Mouse (Mus musculus): Measurements from ENCODE around the gene Lin28b. TPM values are rescaled to one million over a fixed set of nuclear protein-coding genes. Genes with fewer than 3 reads are reported as not detected.

Gene Lin28b
- total and polyA plus RNA-seq, 3 experiments: 0.06 to 0.16 TPM; not detected in 1

DNA sequence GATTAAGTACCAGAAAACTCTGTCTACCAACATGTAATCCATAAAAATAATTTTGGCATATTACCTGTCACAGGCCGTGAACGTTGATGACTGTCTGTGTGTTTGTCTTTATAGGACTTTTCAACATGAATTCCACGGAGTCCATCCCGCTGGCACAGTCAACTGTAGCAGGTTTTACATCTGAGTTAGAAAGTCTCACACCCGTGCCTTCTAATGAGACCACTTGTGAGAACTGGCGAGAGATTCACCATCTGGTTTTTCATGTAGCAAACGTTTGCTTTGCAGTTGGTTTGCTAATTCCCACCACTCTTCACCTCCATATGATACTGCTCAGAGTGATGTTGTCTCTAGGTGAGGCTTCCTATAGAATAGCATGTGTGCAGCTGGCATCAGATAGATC lies 147.1 kb downstream of the Lin28b start:
- intact Hi-C loops (cut with DNase I): no loop called here
- no peak overlapping the region for H3K9ac ChIP-seq (ENCODE audit: low read depth, low read length)
- H3K4me3 ChIP-seq: no peak overlapping the region
- no peaks in the 10 kb centered on the region for H3K4me1 ChIP-seq (ENCODE audit: control insufficient read depth, insufficient read depth, low read length)
- H3K36me3 ChIP-seq (ENCODE audit: control insufficient read depth, insufficient read depth, low read length): no peaks in the 10 kb centered on the region
- no peak overlapping the region for H3K27ac ChIP-seq
- WGBS: 64% methylated on average over 7 of the region's 7 CpGs
- no peaks in the 10 kb centered on the region for H3K79me2 ChIP-seq (replicated peaks; ENCODE audit: control insufficient read depth, insufficient read depth, low read length)
- H3K27me3 ChIP-seq (ENCODE audit: control insufficient read depth, insufficient read depth, low read length): no peaks in the 10 kb centered on the region
- TF ChIP-seq CTCF (IDR thresholded peaks at IDR 0.05) (no peak), EP300 (IDR thresholded peaks at IDR 0.05; ENCODE audit: insufficient read depth, low read depth, low read length) (no peak), POLR2A (IDR thresholded peaks at IDR 0.05; ENCODE audit: insufficient read depth, low read depth, low read length) (no peak)
- DNase-seq: no peak

DNA sequence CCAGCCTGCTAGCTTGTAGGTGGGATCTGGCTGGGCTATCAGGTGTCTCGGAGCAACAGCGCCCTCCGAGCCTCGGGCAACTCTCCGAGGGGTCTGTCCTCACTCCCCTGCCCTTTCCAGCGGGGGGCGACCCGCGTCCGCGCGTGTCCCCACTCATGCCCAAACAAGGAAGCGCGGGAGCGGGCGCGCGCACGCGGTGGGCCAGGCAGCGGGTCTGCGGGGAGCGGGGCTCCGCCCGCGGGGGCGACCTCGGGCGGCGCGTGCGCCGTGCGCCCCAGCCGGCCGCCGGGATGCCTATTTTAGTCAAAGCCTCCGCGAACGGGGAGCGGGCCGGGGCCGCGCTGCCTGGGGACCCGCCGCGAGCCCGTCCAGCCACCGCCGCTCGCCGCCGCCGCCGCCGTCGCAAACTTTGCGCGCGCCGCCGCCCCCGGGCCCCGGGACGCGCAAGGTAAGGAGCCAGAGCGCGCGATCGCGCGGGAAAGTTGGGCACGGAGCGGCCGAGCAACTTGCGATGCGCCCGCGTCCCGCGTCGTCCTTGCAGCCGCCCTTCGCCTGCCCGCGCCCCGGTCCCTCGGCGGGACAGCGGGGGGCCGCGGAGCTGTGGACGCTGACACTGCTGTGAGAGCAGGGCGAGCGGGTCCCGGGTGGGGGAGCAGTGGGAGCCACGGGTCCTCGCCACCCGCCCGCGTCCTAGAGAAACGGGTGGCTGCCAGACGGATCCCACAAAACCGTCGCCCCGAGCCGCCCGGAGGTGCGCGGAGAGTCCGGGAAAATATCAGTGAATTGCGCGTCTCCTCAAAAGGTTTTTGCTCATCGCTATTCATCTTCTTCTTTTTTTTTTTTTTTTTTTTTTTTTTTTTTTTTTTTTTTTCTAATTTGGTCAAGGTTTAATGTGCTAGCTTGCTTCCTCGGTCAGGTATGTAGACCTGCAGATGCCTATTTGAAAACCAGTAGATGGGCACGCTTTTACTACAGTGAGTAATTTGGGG lies 150.5 kb downstream of the Lin28b start, which contains the start of gene Bves:
Gene Bves (plus strand): TSS at position 339 of the 989 bp plus-strand sequence.
- Histone ChIP-seq H3K79me2 (replicated peaks; ENCODE audit: control insufficient read depth, insufficient read depth, low read length) (no peaks in the 10 kb centered on the region), H3K4me3 (peak within 1 kb of the TSS; percentile 56), H3K27me3 (ENCODE audit: control insufficient read depth, insufficient read depth, low read length) (no peaks in the 10 kb centered on the region), H3K4me1 (ENCODE audit: control insufficient read depth, insufficient read depth, low read length) (no peaks in the 10 kb centered on the region), H3K9ac (ENCODE audit: low read depth, low read length) (peak within 1 kb of the TSS; percentile 93), H3K27ac (peak within 1 kb of the TSS; percentile 72), H3K36me3 (ENCODE audit: control insufficient read depth, insufficient read depth, low read length) (no peaks in the 10 kb centered on the region)
- intact Hi-C loops (cut with DNase I): no loop called here
- DNase-seq: peak; percentile 65 to 70
- 2% methylated on average over 116 of the region's 116 CpGs for WGBS
- TF ChIP-seq CTCF (IDR thresholded peaks at IDR 0.05): no peak

DNA sequence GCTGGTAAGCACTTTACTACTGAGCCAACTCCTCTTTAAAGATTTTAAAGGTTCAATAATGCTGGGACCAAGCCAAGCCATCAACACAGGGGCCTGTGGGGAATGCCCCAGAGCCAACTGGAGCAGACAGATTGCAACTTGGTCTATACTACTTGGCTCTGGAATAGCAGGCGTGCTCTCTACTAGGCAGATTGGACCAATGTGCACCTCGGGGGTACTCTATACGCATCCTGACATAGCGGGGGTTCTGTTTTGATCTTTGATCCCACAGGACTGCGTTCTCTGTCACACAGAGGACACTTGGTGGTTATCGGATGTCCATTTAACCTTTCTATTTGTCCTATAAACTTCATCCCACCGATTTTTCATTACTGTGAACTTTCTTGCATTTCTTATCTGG lies 151.3 kb downstream of the Lin28b start:
- intact Hi-C loops (cut with DNase I): loop anchor here (5.0 kb wide), 1 partner anchor 103 kb away; no protein-coding TSS in a partner anchor
- Histone ChIP-seq H3K4me3 (no peak overlapping the region; the same call in 1 of the 2 replicates), H3K27ac (no peak overlapping the region; the same call in 1 of the 2 replicates)

DNA sequence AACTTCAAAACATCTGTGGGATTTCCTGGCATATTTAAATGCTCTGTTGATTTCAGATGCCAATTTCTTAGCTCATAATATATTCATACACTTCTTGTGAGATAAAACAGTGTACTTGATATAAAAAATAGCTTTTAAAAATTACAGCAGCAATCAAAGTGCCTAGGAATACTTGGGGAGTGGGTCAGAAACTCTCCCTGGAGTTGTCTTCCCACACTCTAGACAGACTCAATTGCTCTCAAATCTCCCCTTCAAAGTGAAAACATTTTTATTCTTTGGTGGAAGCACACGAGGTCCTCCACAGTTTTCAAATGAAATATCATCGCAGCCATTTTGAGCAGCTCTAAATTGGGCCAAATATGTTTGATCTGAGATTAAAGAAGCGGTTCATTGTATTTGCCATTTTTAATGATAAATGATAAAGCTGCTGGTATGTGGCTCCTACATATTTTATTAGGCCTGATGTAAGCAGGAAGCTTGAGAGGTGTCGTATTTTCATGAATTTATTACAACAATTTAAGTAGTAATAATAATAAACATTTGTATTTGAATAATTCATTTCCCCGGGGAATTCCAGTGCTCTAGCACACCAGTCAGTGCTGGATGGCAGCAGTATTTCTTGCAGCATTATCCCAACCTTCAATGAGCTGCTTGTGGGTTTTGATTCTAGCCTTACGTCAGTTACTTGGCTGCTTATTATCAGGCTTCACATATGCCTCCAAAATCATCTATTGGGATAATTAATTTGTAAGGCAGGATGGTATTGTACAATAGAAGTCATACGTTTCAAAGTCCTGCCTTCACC lies 157.8 kb downstream of the Lin28b start:
- Histone ChIP-seq H3K79me2 (replicated peaks; ENCODE audit: control insufficient read depth, insufficient read depth, low read length) (no peaks in the 10 kb centered on the region), H3K4me3 (no peak overlapping the region), H3K36me3 (ENCODE audit: control insufficient read depth, insufficient read depth, low read length) (no peaks in the 10 kb centered on the region), H3K9ac (ENCODE audit: low read depth, low read length) (no peak overlapping the region), H3K27me3 (ENCODE audit: control insufficient read depth, insufficient read depth, low read length) (no peaks in the 10 kb centered on the region), H3K27ac (no peak overlapping the region), H3K4me1 (ENCODE audit: control insufficient read depth, insufficient read depth, low read length) (no peaks in the 10 kb centered on the region)
- intact Hi-C loops (cut with DNase I): no loop called here
- TF ChIP-seq EP300 (IDR thresholded peaks at IDR 0.05; ENCODE audit: insufficient read depth, low read depth, low read length) (no peak), CTCF (IDR thresholded peaks at IDR 0.05) (no peak), POLR2A (IDR thresholded peaks at IDR 0.05; ENCODE audit: insufficient read depth, low read depth, low read length) (no peak)
- 82% methylated on average over 7 of the region's 7 CpGs for WGBS
- no peak for DNase-seq

More for the DNA sequence above, 151.3 kb downstream of the Lin28b start:
- Histone ChIP-seq H3K27me3 (ENCODE audit: control insufficient read depth, insufficient read depth, low read length) (no peaks in the 10 kb centered on the region), H3K79me2 (replicated peaks; ENCODE audit: control insufficient read depth, insufficient read depth, low read length) (no peaks in the 10 kb centered on the region), H3K9ac (ENCODE audit: low read depth, low read length) (no peak overlapping the region), H3K36me3 (ENCODE audit: control insufficient read depth, insufficient read depth, low read length) (no peaks in the 10 kb centered on the region), H3K4me1 (ENCODE audit: control insufficient read depth, insufficient read depth, low read length) (no peaks in the 10 kb centered on the region)
- WGBS: 38% methylated on average over 7 of the region's 7 CpGs
- TF ChIP-seq POLR2A (IDR thresholded peaks at IDR 0.05; ENCODE audit: insufficient read depth, low read depth, low read length): no peak
- no peak for TF ChIP-seq CTCF (IDR thresholded peaks at IDR 0.05)
- no peak for TF ChIP-seq EP300 (IDR thresholded peaks at IDR 0.05; ENCODE audit: insufficient read depth, low read depth, low read length)
- no peak for DNase-seq

Other genes starting within 250 kb of the Lin28b start
- 10 to 100 TPM; 31.1 to 34.8 TPM for gene Bves, start 150.6 kb downstream of the Lin28b start, total RNA-seq (2021)
- gene Bves, start 150.6 kb downstream of the Lin28b start, polyA plus RNA-seq (2012; rRNA removed): 25.0 and 44.5 TPM in 2 replicates
- 1 to 10 TPM; 7.1 to 8.9 TPM for gene Hace1, start 91.4 kb upstream of the Lin28b start, total RNA-seq (2021)
- gene Hace1, start 91.4 kb upstream of the Lin28b start, polyA plus RNA-seq (2012; rRNA removed): 4.2 and 5.7 TPM in 2 replicates

All from heart, adult 2 months (tissue).